Mouse (Mus musculus): ENCODE measurements around the gene Gpd1l.

Gene Gpd1l

GRCm38 (mm10) chr9:114930464-114931090 is 3.2 kb downstream of the Gpd1l start:
- DNase-seq (ENCODE audit: low read depth, low spot score): peak; percentile 58

DNA sequence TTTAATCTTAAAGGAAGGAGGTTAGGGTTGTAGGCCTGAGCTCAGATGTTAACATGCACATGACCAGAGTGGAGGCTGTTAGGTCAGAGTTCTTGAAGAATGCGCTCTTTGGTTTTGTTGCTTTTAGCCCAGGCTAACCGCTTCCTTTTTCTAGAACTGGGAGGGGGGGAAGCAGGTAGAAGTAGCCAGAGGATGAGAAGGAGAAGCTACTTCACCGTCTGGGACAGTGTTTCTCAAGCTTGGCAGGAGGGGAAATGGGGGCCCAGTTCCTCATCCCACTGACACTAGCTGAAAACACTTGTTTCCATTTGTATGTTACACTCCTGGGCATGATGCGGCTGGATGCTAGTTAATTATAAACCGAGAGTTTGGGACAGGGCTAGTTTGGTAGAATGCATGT is 8.2 kb downstream of the Gpd1l start:
- DNase-seq (ENCODE audit: low read depth, low spot score): no peak

- DNase-seq (ENCODE audit: low read depth, low spot score): peak; percentile 22
Observed at GRCm38 (mm10) chr9:114925039-114925438, 8.7 kb downstream of the Gpd1l start.

DNA sequence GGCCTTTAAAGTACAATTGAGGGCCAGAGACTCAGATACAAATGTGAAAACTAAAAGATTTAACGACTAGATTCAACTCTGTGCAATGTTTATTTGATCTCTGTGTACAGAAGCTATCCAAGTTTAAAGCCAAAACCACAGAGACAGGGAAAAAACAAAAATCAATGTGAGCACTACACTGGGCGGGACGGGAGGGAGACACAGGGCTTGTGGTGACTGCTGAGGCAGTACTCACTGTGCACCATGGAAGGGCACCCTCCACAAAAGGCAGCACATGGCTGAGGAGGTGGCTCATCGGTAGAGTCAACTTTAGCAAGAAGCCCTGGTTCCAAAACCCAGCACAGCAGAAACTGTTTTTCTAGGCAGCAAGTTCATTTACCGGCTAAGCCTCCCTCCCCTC is 9.3 kb downstream of the Gpd1l start:
- DNase-seq (ENCODE audit: low read depth, low spot score): peak; percentile 9

GRCm38 (mm10) chr9:114922209-114922608 is 11.6 kb downstream of the Gpd1l start:
- no peak for DNase-seq (ENCODE audit: low read depth, low spot score)

DNA sequence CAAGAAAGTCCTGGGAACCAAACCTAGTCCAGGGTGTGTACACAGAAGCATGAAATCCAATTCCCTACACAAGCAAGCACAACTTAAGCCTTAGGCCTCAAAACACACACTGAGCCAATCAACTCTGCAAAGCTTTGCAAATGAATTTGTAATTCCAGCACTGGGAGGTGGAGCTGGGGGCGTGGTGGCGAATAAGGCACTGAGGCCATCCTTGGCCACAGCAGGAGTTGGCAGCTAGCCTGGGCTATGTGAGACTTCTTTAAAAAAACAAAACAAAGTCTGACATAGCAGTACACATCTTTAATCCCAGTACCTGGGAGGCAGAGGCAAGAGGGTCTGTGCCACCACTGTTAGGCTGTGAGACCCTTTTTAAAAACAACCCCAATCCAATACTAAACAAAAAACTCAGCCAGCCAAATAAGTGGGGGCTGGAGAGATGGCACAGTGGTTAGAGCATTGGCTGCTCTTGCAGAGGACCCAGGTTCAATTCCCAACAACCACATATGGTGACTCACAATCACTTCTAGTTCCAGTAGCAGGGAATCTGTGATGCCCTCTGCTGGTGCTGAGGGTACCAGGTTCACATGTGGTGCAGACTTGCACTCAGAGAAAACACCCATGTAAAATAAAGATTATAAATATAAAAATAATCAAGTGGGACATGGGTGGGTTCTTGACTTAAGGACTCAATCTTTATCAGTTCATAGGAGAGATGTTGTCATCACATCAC is 12.3 kb downstream of the Gpd1l start:
- peak; percentile 68 for DNase-seq (ENCODE audit: low read depth, low spot score)

GRCm38 (mm10) chr9:114920569-114920968 is 13.2 kb downstream of the Gpd1l start:
- DNase-seq (ENCODE audit: low read depth, low spot score): no peak

DNA sequence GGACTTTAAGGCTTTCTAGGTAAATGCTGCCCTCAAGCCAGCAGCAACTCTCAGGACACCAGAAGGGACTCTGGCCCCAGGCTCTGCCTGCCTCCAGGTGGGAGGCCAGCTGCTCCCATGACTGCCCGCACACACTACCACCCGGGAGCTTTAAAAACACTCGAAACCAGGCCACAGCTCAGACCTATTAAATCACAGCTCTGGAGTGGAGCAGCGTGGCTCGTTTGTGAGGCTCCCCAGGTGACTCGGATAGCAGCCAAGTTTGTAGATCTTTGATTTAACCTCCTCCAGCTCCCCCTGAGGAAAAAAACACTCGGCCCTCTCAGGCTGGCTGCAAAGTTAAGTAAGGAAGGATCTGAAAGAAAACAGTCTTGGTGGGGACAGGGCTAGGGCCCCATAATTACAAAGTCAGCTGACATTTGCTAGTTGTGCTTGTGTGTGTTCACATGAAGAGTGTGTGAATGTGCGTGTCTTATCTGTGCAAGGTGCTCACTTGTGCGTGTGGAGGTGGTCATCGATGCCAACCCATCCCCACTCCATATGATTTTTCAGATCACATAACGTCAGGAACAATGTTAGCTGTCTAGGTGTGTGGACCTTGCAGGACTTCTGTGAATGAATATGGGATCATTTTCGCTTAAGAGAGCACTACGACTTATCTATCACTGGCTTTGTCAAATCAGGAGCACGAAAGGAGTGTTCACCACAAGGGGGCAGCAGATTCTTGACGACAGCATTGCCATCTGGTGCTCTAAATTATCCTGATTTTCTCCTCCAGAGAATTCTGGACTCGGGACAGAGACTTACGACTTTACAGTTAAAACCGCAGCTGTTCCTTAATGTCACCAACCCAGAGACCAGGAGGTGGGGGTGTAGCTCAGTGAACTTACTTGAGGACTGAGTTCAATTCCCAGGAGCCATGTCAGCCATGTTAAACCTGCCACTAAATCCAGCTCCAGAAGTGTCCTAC is 20.8 kb downstream of the Gpd1l start:
- peak; percentile 87 for DNase-seq (ENCODE audit: low read depth, low spot score)

DNA sequence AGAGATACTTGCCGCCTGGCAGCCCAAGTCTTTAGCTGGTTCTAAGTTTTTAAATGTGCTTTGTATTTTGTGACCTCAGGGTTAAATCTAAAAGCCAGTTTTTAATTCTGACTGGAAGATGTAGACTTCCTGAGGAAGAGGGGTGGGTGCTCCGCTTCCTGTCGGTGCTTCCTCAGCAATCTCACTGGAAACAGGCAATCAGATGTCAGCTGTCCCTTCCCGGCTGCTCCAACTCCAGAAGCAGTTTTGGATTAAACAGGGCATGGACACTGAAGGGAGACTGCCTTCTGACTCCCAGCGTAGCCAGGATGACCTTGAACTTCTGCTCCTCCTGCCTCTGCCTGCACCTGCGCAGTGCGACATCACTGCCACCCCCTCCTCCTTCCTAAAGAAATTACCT is 26.3 kb downstream of the Gpd1l start:
- DNase-seq (ENCODE audit: low read depth, low spot score): no peak

DNA sequence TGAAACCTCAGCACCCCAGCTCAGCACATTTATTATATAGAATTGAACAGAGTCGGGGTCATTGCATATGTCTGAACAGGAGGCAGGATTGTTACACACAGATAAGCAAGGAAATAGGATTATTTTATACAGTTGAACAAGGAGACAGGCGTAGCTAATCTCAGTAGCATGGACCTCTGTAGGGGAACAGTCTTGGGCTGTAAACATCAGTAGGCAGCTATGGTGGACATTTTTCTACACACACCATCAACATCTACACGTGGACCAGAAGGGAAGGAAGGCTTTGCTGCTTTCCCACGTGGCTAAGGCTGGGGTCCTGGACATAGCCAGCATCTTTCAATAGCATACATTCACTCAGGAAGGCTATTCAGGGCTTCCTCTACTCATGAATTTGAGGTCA is 37.9 kb downstream of the Gpd1l start:
- no peak for DNase-seq (ENCODE audit: low read depth, low spot score)

DNA sequence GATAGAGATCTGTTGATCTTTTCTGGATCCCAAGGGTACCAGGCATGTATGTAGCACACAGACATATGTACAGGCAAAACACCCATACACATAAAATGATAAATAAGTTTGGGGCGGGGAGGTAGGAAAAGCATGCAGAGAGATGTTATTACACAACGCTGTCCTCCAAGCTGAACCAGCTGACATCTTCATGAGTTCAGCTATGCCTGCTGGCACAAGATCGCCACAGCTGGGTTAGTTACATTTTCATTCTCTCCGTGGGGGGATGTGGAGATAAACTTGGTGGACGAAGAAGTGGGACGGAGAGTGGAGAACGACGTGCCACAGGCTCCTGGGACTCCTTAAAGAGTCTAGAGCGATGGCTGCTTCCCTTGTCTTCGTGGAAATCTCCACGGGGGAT is 40.8 kb downstream of the Gpd1l start:
- no peak for DNase-seq (ENCODE audit: low read depth, low spot score)

DNA sequence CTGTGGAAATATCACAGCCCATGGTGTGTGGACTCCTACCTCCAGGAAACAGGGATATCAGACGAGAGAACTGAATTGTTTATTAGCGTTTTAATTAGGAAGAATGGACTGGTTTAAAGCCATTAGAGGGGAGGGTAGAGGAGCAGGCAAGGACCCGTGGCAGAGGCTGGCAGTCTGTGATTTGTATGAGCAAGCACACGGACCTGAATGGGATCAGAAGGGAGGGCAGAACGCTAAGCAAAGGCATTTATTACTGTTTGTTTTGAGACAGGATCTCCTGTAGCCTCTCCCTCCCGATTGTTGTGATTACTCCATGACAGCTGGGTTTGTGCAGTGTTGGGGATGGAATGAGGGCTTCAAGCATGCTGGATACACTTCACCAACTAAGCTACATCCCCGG is 43.4 kb downstream of the Gpd1l start:
- no peak for DNase-seq (ENCODE audit: low read depth, low spot score)

- DNase-seq (ENCODE audit: low read depth, low spot score): peak; percentile 6
Observed at GRCm38 (mm10) chr9:114888856-114889407, 44.9 kb downstream of the Gpd1l start.

- DNase-seq (ENCODE audit: low read depth, low spot score): peak; percentile 65
Observed at GRCm38 (mm10) chr9:114887699-114888098, 46.1 kb downstream of the Gpd1l start.

GRCm38 (mm10) chr9:114885991-114886662 is 47.7 kb downstream of the Gpd1l start:
- DNase-seq (ENCODE audit: low read depth, low spot score): no peak

DNA sequence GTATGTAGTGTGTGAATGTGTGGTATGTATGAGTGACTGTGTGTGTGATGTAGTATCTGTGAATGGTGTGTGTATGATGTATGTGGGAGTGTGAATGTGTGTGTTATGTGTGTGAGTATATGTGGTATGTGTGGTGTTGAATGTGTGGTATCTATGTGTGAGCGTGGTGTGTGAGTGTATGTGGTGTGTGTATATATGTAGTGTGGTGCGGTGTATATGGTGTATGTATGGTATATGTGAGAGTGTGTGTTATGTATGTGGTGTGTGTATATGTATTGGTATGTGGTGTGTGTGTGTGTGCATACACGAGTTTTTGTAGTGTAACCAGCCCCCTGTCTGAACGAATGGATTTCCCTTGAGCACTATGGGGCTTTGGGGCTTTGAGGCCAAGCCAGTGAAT is 48.2 kb downstream of the Gpd1l start:
- no peak for DNase-seq (ENCODE audit: low read depth, low spot score)

- DNase-seq (ENCODE audit: low read depth, low spot score): no peak
Observed at GRCm38 (mm10) chr9:114881977-114882376, 51.8 kb downstream of the Gpd1l start.

- DNase-seq (ENCODE audit: low read depth, low spot score): peak; percentile 30
Observed at GRCm38 (mm10) chr9:114855327-114855726, 78.5 kb downstream of the Gpd1l start.

- DNase-seq (ENCODE audit: low read depth, low spot score): no peak
Observed at GRCm38 (mm10) chr9:114854686-114855085, 79.1 kb downstream of the Gpd1l start.

DNA sequence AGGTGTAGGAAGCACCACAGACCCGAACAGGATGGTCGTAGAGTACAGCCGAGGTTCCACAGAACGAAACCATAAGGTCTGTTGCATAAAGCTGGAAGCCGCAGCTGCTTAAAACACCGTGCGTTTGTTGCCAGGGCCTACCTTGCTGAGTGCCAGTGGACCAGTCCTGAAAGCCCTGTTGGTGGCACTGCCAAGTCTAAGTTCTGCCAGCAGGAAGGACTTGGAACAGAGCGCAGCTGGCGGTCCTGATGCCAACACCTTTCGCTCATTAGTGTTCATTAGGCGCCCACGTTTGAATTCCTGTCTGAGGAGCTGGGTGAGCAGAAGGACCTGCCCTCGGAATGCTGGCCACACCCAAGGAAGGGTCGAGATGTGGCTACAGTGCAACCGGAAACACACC is 80.5 kb downstream of the Gpd1l start:
- DNase-seq (ENCODE audit: low read depth, low spot score): no peak

- no peak for DNase-seq (ENCODE audit: low read depth, low spot score)
Observed at GRCm38 (mm10) chr9:114851419-114852190, 82.2 kb downstream of the Gpd1l start.

All from 3T3-L1 (cell line).